Mouse (Mus musculus) limb, embryonic 14.5 days (tissue): ENCODE results near the gene Arhgap24. TPM values are rescaled to one million over a fixed set of nuclear protein-coding genes. Genes with fewer than 3 reads are reported as not detected.

Experiments used
- ATAC-seq: fragments of 200-750 bp; cut with Nextera tagmentation; 2 replicates; pipeline ENCODE4 v1.8.0; 2017; ENCODE audit warnings: low read depth, moderate number of reproducible peaks, moderate TSS enrichment; ENCODE audit not compliant: low FRiP score
- DNase-seq: peaks from one replicate; pipeline ENCODE4 v3.0.0-alpha.2; 2015; ENCODE audit warnings: low spot score
- H3K27ac ChIP-seq: fragments of 300-500 bp; sonication (generic); replicated peaks from 2 replicates; pipeline ENCODE4 v1.5.1; 2014; ENCODE audit warnings: low read depth, mild to moderate bottlenecking, low read length, moderate library complexity, mixed read lengths
- H3K27me3 ChIP-seq: fragments of 300-500 bp; sonication (generic); 2 replicates; pipeline ENCODE4 v1.6.1; 2014; ENCODE audit warnings: low read length, mixed read lengths; ENCODE audit not compliant: control insufficient read depth, insufficient read depth
- H3K36me3 ChIP-seq: fragments of 300-500 bp; sonication (generic); 2 replicates; pipeline ENCODE4 v1.6.1; 2014; ENCODE audit warnings: mild to moderate bottlenecking, low read length, moderate library complexity, mixed read lengths; ENCODE audit not compliant: control insufficient read depth, insufficient read depth
- H3K4me1 ChIP-seq: fragments of 300-500 bp; sonication (generic); 2 replicates; pipeline ENCODE4 v1.6.1; 2014; ENCODE audit warnings: antibody characterized with exemption, low read length, mixed read lengths; ENCODE audit not compliant: control insufficient read depth, insufficient read depth
- H3K4me2 ChIP-seq: fragments of 300-500 bp; sonication (generic); replicated peaks from 2 replicates; pipeline ENCODE4 v1.6.1; 2014; ENCODE audit warnings: low read depth, mild to moderate bottlenecking, low read length, moderate library complexity; ENCODE audit not compliant: severe bottlenecking
- H3K4me3 ChIP-seq: fragments of 300-500 bp; sonication (generic); replicated peaks from 2 replicates; pipeline ENCODE4 v1.5.1; 2014; ENCODE audit warnings: low read length
- H3K9ac ChIP-seq: fragments of 300-500 bp; sonication (generic); 2 replicates; pipeline ENCODE4 v1.6.1; 2014; ENCODE audit warnings: mild to moderate bottlenecking, low read depth, low read length, moderate library complexity; ENCODE audit not compliant: severe bottlenecking
- H3K9me3 ChIP-seq: fragments of 300-500 bp; sonication (generic); 2 replicates; pipeline ENCODE4 v1.6.1; 2016; ENCODE audit warnings: low read length; ENCODE audit not compliant: control insufficient read depth
- POLR2A ChIP-seq: fragments of 200-500 bp; IDR thresholded peaks from 2 replicates; pipeline ENCODE4 v1.8.0; 2012; ENCODE audit warnings: inconsistent platforms, mild to moderate bottlenecking, moderate library complexity, borderline replicate concordance; ENCODE audit not compliant: insufficient read depth, insufficient read length; ENCODE audit errors: extremely low read depth
- WGBS: fragments of 180-500 bp; shearing (Covaris S2); extraction: QIAGEN DNeasy Blood & Tissue Kit; methylation state at CpG from one replicate; pipeline ENCODE4 v1.1.7; 2014; 5-methylcytosine and 5-hydroxymethylcytosine counted together
- polyA plus RNA-seq, 2 experiments: library from polyadenylated mRNA; depleted of rRNA in 1 of 2; stranded (reverse) in 1 of 2; unstranded in 1 of 2; fragments of >200 nt; fragmentation: Nextera tagmentation in 1 of 2; extraction: Ambion mirVana in 1 of 2; gene quantifications; 2 replicates each; pipeline versions ENCODE4 v1.2.1 to v1.2.3; 2012 to 2014

Arhgap24 gene
- polyA plus RNA-seq, 2 experiments: 20.2 to 25.8 TPM

GRCm38 (mm10) chr5:102643364-102643763 lies 162.2 kb downstream of the Arhgap24 start:
- H3K27me3 ChIP-seq: no peaks in the 10 kb centered on the region
- WGBS: 74% methylated on average over 7 of the region's 7 CpGs
- H3K27ac ChIP-seq: no peak overlapping the region
- no peak overlapping the region for H3K4me2 ChIP-seq
- no peaks in the 10 kb centered on the region for H3K36me3 ChIP-seq
- H3K9me3 ChIP-seq: no peaks in the 10 kb centered on the region
- H3K9ac ChIP-seq: no peak overlapping the region
- H3K4me3 ChIP-seq: no peak overlapping the region
- no peak for TF ChIP-seq POLR2A
- ATAC-seq (no peak), DNase-seq (no peak)
- no peaks in the 10 kb centered on the region for H3K4me1 ChIP-seq

DNA sequence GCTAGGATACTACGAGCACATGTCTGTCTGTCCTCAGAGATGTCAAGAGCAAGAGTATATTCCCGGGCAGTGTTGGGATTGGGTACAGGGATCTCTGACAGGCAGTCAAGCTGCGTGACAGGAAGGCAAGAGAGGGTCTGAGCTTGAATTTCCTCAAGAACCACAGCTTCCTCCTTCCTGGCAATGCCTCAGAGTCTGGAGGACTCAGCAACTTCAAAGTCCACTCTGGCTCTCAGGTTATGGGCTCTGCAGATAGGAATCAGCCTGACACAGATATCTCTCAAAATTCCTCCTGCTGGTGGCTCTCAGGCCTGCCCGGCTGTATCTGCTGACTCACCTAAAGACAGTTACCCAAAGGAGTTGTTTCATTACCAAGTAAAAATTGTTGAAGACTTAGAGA lies 162.6 kb downstream of the Arhgap24 start:
- Histone ChIP-seq H3K4me1 (no peaks in the 10 kb centered on the region), H3K4me3 (no peak overlapping the region), H3K27ac (no peak overlapping the region), H3K36me3 (no peaks in the 10 kb centered on the region), H3K9me3 (no peaks in the 10 kb centered on the region), H3K4me2 (no peak overlapping the region), H3K27me3 (no peaks in the 10 kb centered on the region), H3K9ac (no peak overlapping the region)
- no peak for TF ChIP-seq POLR2A
- no peak for ATAC-seq
- no peak for DNase-seq
- 81% methylated on average over 4 of the region's 4 CpGs for WGBS

DNA sequence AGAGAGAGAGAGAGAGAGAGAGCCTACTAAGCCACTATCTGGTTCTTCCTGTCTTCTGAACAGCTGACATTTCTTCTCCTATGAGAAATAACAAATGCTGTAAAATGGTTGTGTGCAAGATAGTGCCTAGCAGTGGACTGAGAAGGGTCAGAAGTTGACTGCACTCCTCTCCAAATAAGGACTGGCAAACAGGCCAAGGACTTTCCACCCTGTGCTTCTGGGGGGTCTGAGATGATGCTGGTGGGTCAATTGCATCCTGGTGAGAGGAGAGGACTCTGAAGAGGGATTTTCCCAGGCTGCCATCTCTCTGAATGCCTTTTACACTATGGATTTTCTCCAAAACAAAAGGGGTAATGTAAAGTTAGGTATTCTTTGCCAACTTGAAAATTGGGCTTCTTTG lies 177.9 kb downstream of the Arhgap24 start:
- H3K27ac ChIP-seq: no peak overlapping the region
- H3K4me2 ChIP-seq: no peak overlapping the region
- no peaks in the 10 kb centered on the region for H3K36me3 ChIP-seq
- H3K4me3 ChIP-seq: no peak overlapping the region
- no peak for TF ChIP-seq POLR2A
- no peaks in the 10 kb centered on the region for H3K9me3 ChIP-seq
- peaks cover 3% of the 10 kb centered on the region for H3K4me1 ChIP-seq
- ATAC-seq: no peak
- H3K9ac ChIP-seq: no peak overlapping the region
- no peaks in the 10 kb centered on the region for H3K27me3 ChIP-seq
- no peak for DNase-seq

DNA sequence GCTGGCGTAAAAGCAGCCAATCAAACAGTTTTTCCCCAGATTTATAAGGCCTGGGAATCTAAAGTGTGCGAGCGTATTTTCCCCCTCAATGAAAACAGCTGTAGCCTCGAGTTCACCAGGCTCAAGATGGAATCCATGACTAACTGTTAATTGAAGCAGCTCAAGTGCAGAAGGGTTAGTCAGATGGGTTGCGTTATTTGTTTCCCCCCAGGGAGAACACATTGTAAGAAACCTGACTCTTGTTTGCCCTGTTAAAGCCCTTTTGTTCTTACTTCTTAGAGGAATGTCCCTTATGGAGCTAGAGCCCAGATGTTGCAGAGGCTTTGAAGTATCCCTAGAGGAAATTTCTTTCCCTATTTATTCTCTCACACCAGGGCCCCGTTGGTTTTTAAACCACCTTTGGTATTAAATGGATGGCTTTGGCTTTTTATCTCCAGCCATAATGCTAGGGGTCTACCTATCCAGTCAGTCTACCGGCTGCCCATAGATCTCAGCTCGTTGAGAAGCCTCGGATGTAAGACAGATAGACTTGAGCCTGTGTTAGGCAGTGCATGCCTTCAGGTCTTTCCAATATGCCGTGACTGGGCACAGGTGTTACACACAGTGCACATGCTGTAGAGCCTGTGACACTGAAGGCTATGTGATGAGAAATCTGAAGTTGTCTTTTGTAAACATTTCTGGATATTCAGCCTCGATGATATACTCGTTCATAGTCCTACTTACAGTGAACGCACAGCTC lies 184.0 kb downstream of the Arhgap24 start:
- no peaks in the 10 kb centered on the region for H3K27me3 ChIP-seq
- H3K36me3 ChIP-seq: no peaks in the 10 kb centered on the region
- WGBS: 25% methylated on average over 13 of the region's 13 CpGs
- 0 out of 2 replicates have a peak overlapping the region, but pooled peaks have one; percentile 2 for H3K4me2 ChIP-seq
- H3K4me3 ChIP-seq: no peak overlapping the region
- ATAC-seq (peak; percentile 83), DNase-seq (peak; percentile 77)
- H3K9me3 ChIP-seq: no peaks in the 10 kb centered on the region
- no peak overlapping the region for H3K9ac ChIP-seq
- TF ChIP-seq POLR2A: no peak
- H3K4me1 ChIP-seq: peaks cover 19% of the 10 kb centered on the region
- H3K27ac ChIP-seq: no peak overlapping the region

GRCm38 (mm10) chr5:102666886-102667285 lies 185.7 kb downstream of the Arhgap24 start:
- Histone ChIP-seq H3K27me3 (no peaks in the 10 kb centered on the region), H3K9ac (no peak overlapping the region), H3K27ac (no peak overlapping the region; the same call in 1 of the 2 replicates), H3K4me3 (no peak overlapping the region), H3K4me1 (peaks cover 19% of the 10 kb centered on the region), H3K9me3 (no peaks in the 10 kb centered on the region), H3K4me2 (no peak overlapping the region), H3K36me3 (no peaks in the 10 kb centered on the region)
- no peak for ATAC-seq
- WGBS: 73% methylated on average over 3 of the region's 3 CpGs
- no peak for TF ChIP-seq POLR2A
- DNase-seq: peak; percentile 42
